Mouse (Mus musculus) neural tube, embryonic 12.5 days (tissue): ENCODE measurements around the gene Gphb5. TPM values are rescaled to one million over a fixed set of nuclear protein-coding genes. Genes with fewer than 3 reads are reported as not detected.

ENCODE experiments used
- polyA plus RNA-seq: library from polyadenylated mRNA; unstranded; fragments of >200 nt; fragmentation: Nextera tagmentation; extraction: Ambion mirVana; gene quantifications from 2 replicates; pipeline ENCODE4 v1.2.1, GENCODE M21; 2016

Gphb5 gene
- polyA plus RNA-seq, 1 experiment from 2014 or later, result not detected

Other genes starting within 250 kb of the Gphb5 start
- gene Kcnh5, start 239.4 kb downstream of the Gphb5 start, polyA plus RNA-seq, result 0.95 and 1.00 TPM in 2 replicates
- 33.6 and 34.5 TPM in 2 replicates for gene Rhoj, start 108.5 kb downstream of the Gphb5 start, polyA plus RNA-seq
- gene Ppp2r5e, start 179.5 kb upstream of the Gphb5 start, polyA plus RNA-seq, result 21.3 and 23.6 TPM in 2 replicates